Mouse (Mus musculus) kidney, adult 2 months (tissue): ENCODE results near the gene Meis1.

ENCODE experiments used
- CTCF ChIP-seq: fragments of 200-500 bp; conservative IDR thresholded peaks from 2 replicates; pipeline ENCODE4 v1.5.1; 2011; ENCODE audit warnings: low read depth, mild to moderate bottlenecking, control low read depth, low read length, moderate library complexity, mixed read lengths; ENCODE audit not compliant: insufficient read depth, insufficient read length
- POLR2A ChIP-seq: fragments of 200-500 bp; IDR thresholded peaks from one replicate; pipeline ENCODE4 v1.6.1; 2011; ENCODE audit warnings: low read depth, low read length, control low read depth

- TF ChIP-seq CTCF, result no peak
- no peak for TF ChIP-seq POLR2A
Measured at GRCm38 (mm10) chr11:18892470-18892869, 126.3 kb downstream of the Meis1 start.
